Mouse (Mus musculus) forebrain, embryonic 12.5 days (tissue): ENCODE measurements around the gene Oxt. TPM values are rescaled to one million over a fixed set of nuclear protein-coding genes. Genes with fewer than 3 reads are reported as not detected.

Experiments used
- ATAC-seq: fragments of 200-750 bp; cut with Nextera tagmentation; 2 replicates; pipeline ENCODE4 v1.8.0; 2017; ENCODE audit warnings: moderate TSS enrichment; ENCODE audit not compliant: low FRiP score
- H3K27ac ChIP-seq: fragments of 300-500 bp; sonication (generic); 2 replicates; pipeline ENCODE4 v1.5.1; 2016; ENCODE audit warnings: mild to moderate bottlenecking
- H3K27me3 ChIP-seq: fragments of 300-500 bp; sonication (generic); 2 replicates; pipeline ENCODE4 v1.6.1; 2016; ENCODE audit warnings: mild to moderate bottlenecking
- H3K36me3 ChIP-seq: fragments of 300-500 bp; sonication (generic); replicated peaks from 2 replicates; pipeline ENCODE4 v1.6.1; 2016; ENCODE audit warnings: mild to moderate bottlenecking
- H3K4me1 ChIP-seq: fragments of 300-500 bp; sonication (generic); 2 replicates; pipeline ENCODE4 v1.6.1; 2016
- H3K4me2 ChIP-seq: fragments of 300-500 bp; sonication (generic); 2 replicates; pipeline ENCODE4 v1.6.1; 2016; ENCODE audit warnings: mild to moderate bottlenecking, moderate library complexity
- H3K4me3 ChIP-seq: fragments of 300-500 bp; sonication (generic); replicated peaks from 2 replicates; pipeline ENCODE4 v1.5.1; 2016; ENCODE audit warnings: mild to moderate bottlenecking
- H3K9ac ChIP-seq: fragments of 300-500 bp; sonication (generic); 2 replicates; pipeline ENCODE4 v1.6.1; 2016; ENCODE audit warnings: mild to moderate bottlenecking
- H3K9me3 ChIP-seq: fragments of 300-500 bp; sonication (generic); 2 replicates; pipeline ENCODE4 v1.6.1; 2016
- WGBS: fragments of 180-500 bp; shearing (Covaris S2); methylation state at CpG from one replicate; pipeline ENCODE4 v1.1.7; 2016; 5-methylcytosine and 5-hydroxymethylcytosine counted together
- microRNA-seq: library from miRNA; unstranded; fragments of <30 nt; microRNA quantifications from one replicate; pipeline ENCODE4, GENCODE M21; 2017
- polyA plus RNA-seq: library from polyadenylated mRNA; unstranded; fragments of >200 nt; fragmentation: Nextera tagmentation; extraction: Ambion mirVana; gene quantifications from 2 replicates; pipeline ENCODE4 v1.2.1, GENCODE M21; 2016

Gene Oxt
- polyA plus RNA-seq, 1 experiment from 2014 or later, result not detected

DNA sequence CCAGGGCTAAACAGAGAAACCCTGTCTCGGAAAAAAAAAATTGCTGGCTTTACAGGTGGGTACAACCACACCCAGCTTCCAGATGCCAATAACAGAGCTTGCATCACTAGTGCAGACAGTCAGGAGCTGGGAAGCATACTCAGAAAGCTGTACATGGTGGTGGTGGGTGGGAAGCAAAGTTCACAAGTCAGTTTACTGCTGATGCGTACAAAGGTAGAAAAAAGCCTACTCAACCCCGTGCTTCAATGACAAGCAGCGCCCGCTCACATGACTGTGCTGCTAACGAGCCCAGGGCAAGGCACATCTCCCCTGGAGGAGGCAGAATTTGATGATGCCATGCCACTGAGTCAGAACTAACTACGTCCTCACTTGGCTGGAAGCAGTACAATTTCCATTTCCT is 43.0 kb downstream of the Oxt start:
- Histone ChIP-seq H3K27me3 (no peaks in the 10 kb centered on the region), H3K4me2 (no peak overlapping the region), H3K4me1 (no peaks in the 10 kb centered on the region), H3K9me3 (no peaks in the 10 kb centered on the region), H3K27ac (no peak overlapping the region), H3K9ac (no peak overlapping the region), H3K4me3 (no peak overlapping the region), H3K36me3 (peaks cover 60% of the 10 kb centered on the region)
- 92% methylated on average over 7 of the region's 7 CpGs for WGBS
- no peak for ATAC-seq

Small RNAs within 50 kb of the gene (microRNA-seq; reads per million reads assigned to microRNA genes)
- gene Gm23876, result not detected

Other genes with a start within 250 kb of the Oxt start
- 26.2 and 28.4 TPM in 2 replicates for gene Cpxm1, start 178.6 kb upstream of the Oxt start, polyA plus RNA-seq
- not detected in 2 replicates for gene Gm28372, start 170.9 kb upstream of the Oxt start, polyA plus RNA-seq
- not detected in 2 replicates for gene 1700020A23Rik, start 170.9 kb upstream of the Oxt start, polyA plus RNA-seq
- 0.15 TPM in 1 of 2 replicates, not detected in the other for gene Tmem239, start 169.7 kb upstream of the Oxt start, polyA plus RNA-seq
- 133 and 137 TPM in 2 replicates for gene Vps16, start 151.8 kb upstream of the Oxt start, polyA plus RNA-seq
- 10.9 TPM in 2 replicates for gene Pced1a, start 151.5 kb upstream of the Oxt start, polyA plus RNA-seq
- gene Ptpra, start 125.9 kb upstream of the Oxt start, polyA plus RNA-seq, result 130 and 138 TPM in 2 replicates
- gene Mrps26, start 12.4 kb upstream of the Oxt start, polyA plus RNA-seq, result 67.0 and 70.9 TPM in 2 replicates
- not detected in 2 replicates for gene Avp, start 6.4 kb downstream of the Oxt start, polyA plus RNA-seq
- 16.8 and 19.3 TPM in 2 replicates for gene Fastkd5, start 53.9 kb downstream of the Oxt start, polyA plus RNA-seq
- 13.1 and 16.9 TPM in 2 replicates for gene Ubox5, start 53.9 kb downstream of the Oxt start, polyA plus RNA-seq
- 7.2 and 7.4 TPM in 2 replicates for gene Lzts3, start 66.6 kb downstream of the Oxt start, polyA plus RNA-seq
- gene Ddrgk1, start 88.5 kb downstream of the Oxt start, polyA plus RNA-seq, result 47.8 and 49.7 TPM in 2 replicates
- gene Itpa, start 91.4 kb downstream of the Oxt start, polyA plus RNA-seq, result 145 and 147 TPM in 2 replicates
- gene Slc4a11, start 121.3 kb downstream of the Oxt start, polyA plus RNA-seq, result 0.82 and 1.1 TPM in 2 replicates